Mouse (Mus musculus) forebrain, embryonic 14.5 days (tissue): ENCODE results near the gene Nudt4. TPM values are rescaled to one million over a fixed set of nuclear protein-coding genes. Genes with fewer than 3 reads are reported as not detected.

Experiments used
- ATAC-seq: fragments of 200-750 bp; cut with Nextera tagmentation; 2 replicates; pipeline ENCODE4 v1.8.0; 2017; ENCODE audit warnings: mild to moderate bottlenecking, moderate library complexity
- DNase-seq: peaks from one replicate; pipeline ENCODE4 v3.0.0-alpha.2; 2015; ENCODE audit warnings: low spot score
- H3K27ac ChIP-seq: fragments of 300-500 bp; sonication (generic); 2 replicates; pipeline ENCODE4 v1.5.1; 2014; ENCODE audit warnings: low read depth, mild to moderate bottlenecking, control low read depth, low read length, moderate library complexity
- H3K27me3 ChIP-seq: fragments of 300-500 bp; sonication (generic); replicated peaks from 2 replicates; pipeline ENCODE4 v1.6.1; 2014; ENCODE audit warnings: low read length, control low read depth, mixed read lengths; ENCODE audit not compliant: control insufficient read depth, insufficient read depth
- H3K36me3 ChIP-seq: fragments of 300-500 bp; sonication (generic); 2 replicates; pipeline ENCODE4 v1.6.1; 2014; ENCODE audit warnings: low read length, control low read depth; ENCODE audit not compliant: control insufficient read depth, insufficient read depth
- H3K4me1 ChIP-seq: fragments of 300-500 bp; sonication (generic); 2 replicates; pipeline ENCODE4 v1.6.1; 2014; ENCODE audit warnings: antibody characterized with exemption, low read length, control low read depth; ENCODE audit not compliant: control insufficient read depth, insufficient read depth
- H3K4me2 ChIP-seq: fragments of 300-500 bp; sonication (generic); 2 replicates; pipeline ENCODE4 v1.6.1; 2014; ENCODE audit warnings: mild to moderate bottlenecking, control low read depth, low read length
- H3K4me3 ChIP-seq: fragments of 300-500 bp; sonication (generic); 2 replicates; pipeline ENCODE4 v1.5.1; 2014; ENCODE audit warnings: low read depth, low read length, control low read depth
- H3K9ac ChIP-seq: fragments of 300-500 bp; sonication (generic); 2 replicates; pipeline ENCODE4 v1.6.1; 2014; ENCODE audit warnings: mild to moderate bottlenecking, low read length, control low read depth, moderate library complexity
- H3K9me3 ChIP-seq: fragments of 300-500 bp; sonication (generic); replicated peaks from 2 replicates; pipeline ENCODE4 v1.6.1; 2016; ENCODE audit warnings: low read length, control low read depth, mixed read lengths; ENCODE audit not compliant: control insufficient read depth
- WGBS: fragments of 180-500 bp; shearing (Covaris S2); extraction: QIAGEN DNeasy Blood & Tissue Kit; methylation state at CpG from one replicate; pipeline ENCODE4 v1.1.7; 2014; 5-methylcytosine and 5-hydroxymethylcytosine counted together
- polyA plus RNA-seq: library from polyadenylated mRNA; unstranded; fragments of >200 nt; fragmentation: Nextera tagmentation; extraction: Ambion mirVana; gene quantifications from 2 replicates; pipeline ENCODE4 v1.2.1, GENCODE M21; 2014

Nudt4 gene
- polyA plus RNA-seq, 1 experiment from 2014 or later = 85.0 TPM

DNA sequence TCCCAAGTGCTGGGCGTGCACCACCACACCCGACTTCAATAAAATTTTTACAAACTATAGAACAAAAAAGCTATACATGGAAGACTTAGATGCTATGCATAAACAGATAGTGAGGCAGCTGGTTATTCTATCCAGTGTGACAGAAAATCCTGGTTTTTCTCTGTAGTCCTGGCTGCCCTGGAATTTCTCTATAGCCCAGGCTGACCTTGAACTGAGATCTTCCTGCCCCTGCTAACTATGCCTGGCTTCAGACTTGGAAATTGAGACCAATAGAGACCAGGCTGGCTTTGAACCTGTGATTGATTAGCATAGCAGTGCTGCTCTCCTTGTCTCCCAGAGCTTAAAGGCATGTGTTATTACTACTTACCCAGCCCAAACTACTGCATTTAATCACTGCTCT, 17.8 kb downstream of the Nudt4 start:
- 92% methylated on average over 2 of the region's 2 CpGs for WGBS

DNA sequence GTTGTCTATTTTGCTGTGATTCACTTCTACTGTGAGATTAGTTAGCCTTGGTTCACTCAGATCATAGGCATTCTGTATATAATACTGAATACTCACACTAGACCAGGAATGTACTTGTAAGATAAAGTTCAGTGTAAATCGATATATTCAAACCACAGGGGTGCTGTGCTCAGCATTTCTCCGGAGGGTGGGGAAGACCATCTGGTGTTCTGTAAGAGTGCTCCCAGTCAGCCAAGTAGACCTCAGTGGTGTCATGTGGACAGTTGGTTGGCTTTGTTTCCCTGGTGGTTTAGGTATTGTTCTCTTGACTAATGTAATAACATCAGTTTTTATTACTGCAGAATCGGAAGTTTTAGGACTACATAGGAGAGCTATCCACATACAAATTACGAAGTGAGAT, 18.9 kb downstream of the Nudt4 start:
- ATAC-seq = no peak
- 77% methylated on average over 4 of the region's 4 CpGs for WGBS

More for the DNA sequence above, 17.8 kb downstream of the Nudt4 start:
- Histone ChIP-seq H3K4me1 (0 out of 2 replicates have a peak, but pooled peaks cover 2% of the 10 kb centered on the region), H3K4me3 (no peak overlapping the region), H3K9ac (no peak overlapping the region), H3K27ac (no peak overlapping the region), H3K9me3 (no peaks in the 10 kb centered on the region), H3K4me2 (no peak overlapping the region), H3K36me3 (peaks cover 60% of the 10 kb centered on the region), H3K27me3 (no peaks in the 10 kb centered on the region)
- ATAC-seq (no peak), DNase-seq (no peak)

DNA sequence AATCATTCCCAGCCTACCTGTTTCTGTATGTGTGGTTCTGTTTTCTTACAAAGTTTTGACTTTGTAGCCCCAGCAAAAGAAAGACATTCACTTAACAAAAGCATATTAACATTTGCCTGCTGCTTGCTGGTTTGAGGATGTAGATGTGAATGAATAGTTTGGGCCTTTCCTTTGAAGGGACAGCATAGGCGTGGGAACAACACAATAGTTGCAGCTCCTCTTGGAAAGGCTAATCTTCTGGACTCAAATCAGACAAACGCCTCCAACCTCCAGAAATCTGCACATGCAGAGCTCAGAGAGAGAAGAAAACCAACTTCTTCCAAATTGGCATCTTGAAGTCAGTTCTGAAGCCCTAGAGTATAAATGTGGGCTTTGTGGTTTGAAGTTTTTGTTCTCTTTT, 19.3 kb downstream of the Nudt4 start:
- no peak for ATAC-seq
- Histone ChIP-seq H3K4me2 (no peak overlapping the region), H3K27ac (no peak overlapping the region), H3K27me3 (no peaks in the 10 kb centered on the region), H3K36me3 (peaks cover 50% of the 10 kb centered on the region), H3K4me1 (0 out of 2 replicates have a peak, but pooled peaks cover 2% of the 10 kb centered on the region), H3K9me3 (no peaks in the 10 kb centered on the region), H3K4me3 (no peak overlapping the region), H3K9ac (no peak overlapping the region)
- 60% methylated on average over 2 of the region's 2 CpGs for WGBS
- DNase-seq = no peak

More for the DNA sequence above, 18.9 kb downstream of the Nudt4 start:
- Histone ChIP-seq H3K9ac (no peak overlapping the region), H3K27me3 (no peaks in the 10 kb centered on the region), H3K9me3 (no peaks in the 10 kb centered on the region), H3K4me2 (no peak overlapping the region), H3K36me3 (peaks cover 54% of the 10 kb centered on the region), H3K27ac (no peak overlapping the region), H3K4me1 (0 out of 2 replicates have a peak, but pooled peaks cover 2% of the 10 kb centered on the region), H3K4me3 (no peak overlapping the region)
- no peak for DNase-seq

DNA sequence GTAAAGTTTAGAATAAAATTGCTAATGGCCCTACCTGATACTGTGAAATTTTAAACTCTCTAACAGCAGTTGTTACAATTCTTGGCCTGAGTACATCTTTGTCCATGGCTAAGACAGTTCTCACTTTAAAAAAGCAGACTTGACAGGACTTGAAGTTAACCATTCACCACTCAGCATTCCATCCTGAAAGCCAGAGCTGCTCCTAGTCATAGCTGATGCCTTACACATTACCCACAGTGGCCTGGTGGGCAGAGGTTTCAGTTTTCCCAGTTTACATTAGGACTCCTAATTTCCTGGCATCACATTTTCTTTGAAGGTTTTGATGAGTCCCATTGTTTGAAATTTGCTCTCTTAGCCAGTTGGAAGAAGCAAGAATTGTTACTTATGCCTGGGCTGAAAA, 19.9 kb downstream of the Nudt4 start:
- ATAC-seq (no peak), DNase-seq (no peak)
- no peaks in the 10 kb centered on the region for H3K27me3 ChIP-seq
- H3K9me3 ChIP-seq = no peaks in the 10 kb centered on the region
- no peak overlapping the region for H3K9ac ChIP-seq
- no peak overlapping the region for H3K27ac ChIP-seq
- H3K4me1 ChIP-seq = 0 out of 2 replicates have a peak, but pooled peaks cover 2% of the 10 kb centered on the region
- H3K36me3 ChIP-seq = peaks cover 44% of the 10 kb centered on the region
- H3K4me2 ChIP-seq = no peak overlapping the region
- no peak overlapping the region for H3K4me3 ChIP-seq

- Histone ChIP-seq H3K9ac (no peak overlapping the region), H3K4me3 (no peak overlapping the region), H3K27ac (no peak overlapping the region), H3K4me1 (0 out of 2 replicates have a peak, but pooled peaks cover 2% of the 10 kb centered on the region), H3K9me3 (no peaks in the 10 kb centered on the region), H3K4me2 (no peak overlapping the region), H3K36me3 (peaks cover 40% of the 10 kb centered on the region), H3K27me3 (no peaks in the 10 kb centered on the region)
- ATAC-seq (no peak), DNase-seq (no peak)
- WGBS = 90% methylated on average over 2 of the region's 2 CpGs
Observed at GRCm38 (mm10) chr10:95543377-95543776, 20.6 kb downstream of the Nudt4 start.

GRCm38 (mm10) chr10:95542916-95543315, 21.0 kb downstream of the Nudt4 start:
- ATAC-seq (no peak), DNase-seq (no peak)
- Histone ChIP-seq H3K36me3 (peaks cover 35% of the 10 kb centered on the region), H3K9me3 (no peaks in the 10 kb centered on the region), H3K4me2 (no peak overlapping the region), H3K4me3 (no peak overlapping the region), H3K27me3 (no peaks in the 10 kb centered on the region), H3K4me1 (0 out of 2 replicates have a peak, but pooled peaks cover 2% of the 10 kb centered on the region), H3K27ac (no peak overlapping the region), H3K9ac (no peak overlapping the region)
- 93% methylated on average over 4 of the region's 4 CpGs for WGBS

GRCm38 (mm10) chr10:95539841-95540240, 24.1 kb downstream of the Nudt4 start:
- WGBS = 92% methylated on average over 3 of the region's 3 CpGs
- ATAC-seq = no peak
- no peak overlapping the region for H3K9ac ChIP-seq

GRCm38 (mm10) chr10:95539260-95539659, 24.7 kb downstream of the Nudt4 start:
- H3K9me3 ChIP-seq = no peaks in the 10 kb centered on the region
- no peak overlapping the region for H3K4me2 ChIP-seq
- H3K27ac ChIP-seq = no peak overlapping the region
- H3K27me3 ChIP-seq = no peaks in the 10 kb centered on the region
- 83% methylated on average over 3 of the region's 3 CpGs for WGBS
- DNase-seq (no peak), ATAC-seq (no peak)
- no peak overlapping the region for H3K4me3 ChIP-seq
- H3K36me3 ChIP-seq = peaks cover 6% of the 10 kb centered on the region
- no peak overlapping the region for H3K9ac ChIP-seq
- H3K4me1 ChIP-seq = no peaks in the 10 kb centered on the region

More at GRCm38 (mm10) chr10:95539841-95540240, 24.1 kb downstream of the Nudt4 start:
- Histone ChIP-seq H3K36me3 (peaks cover 12% of the 10 kb centered on the region), H3K4me1 (0 out of 2 replicates have a peak, but pooled peaks cover 2% of the 10 kb centered on the region), H3K4me2 (no peak overlapping the region), H3K9me3 (no peaks in the 10 kb centered on the region), H3K4me3 (no peak overlapping the region), H3K27me3 (no peaks in the 10 kb centered on the region), H3K27ac (no peak overlapping the region)
- DNase-seq = no peak

- H3K9me3 ChIP-seq = no peaks in the 10 kb centered on the region
- H3K9ac ChIP-seq = no peak overlapping the region
- no peaks in the 10 kb centered on the region for H3K36me3 ChIP-seq
- WGBS = 85% methylated on average over 6 of the region's 6 CpGs
- DNase-seq (no peak), ATAC-seq (no peak)
- no peak overlapping the region for H3K4me3 ChIP-seq
- no peaks in the 10 kb centered on the region for H3K4me1 ChIP-seq
- no peak overlapping the region for H3K4me2 ChIP-seq
- no peak overlapping the region for H3K27ac ChIP-seq
- H3K27me3 ChIP-seq = no peaks in the 10 kb centered on the region
Observed at GRCm38 (mm10) chr10:95536222-95536541, 27.8 kb downstream of the Nudt4 start.
